Mouse (Mus musculus): ENCODE measurements around the gene Afap1. TPM values are rescaled to one million over a fixed set of nuclear protein-coding genes. Genes with fewer than 3 reads are reported as not detected.

Afap1 gene
- polyA plus RNA-seq, 1 experiment: 19.8 TPM

DNA sequence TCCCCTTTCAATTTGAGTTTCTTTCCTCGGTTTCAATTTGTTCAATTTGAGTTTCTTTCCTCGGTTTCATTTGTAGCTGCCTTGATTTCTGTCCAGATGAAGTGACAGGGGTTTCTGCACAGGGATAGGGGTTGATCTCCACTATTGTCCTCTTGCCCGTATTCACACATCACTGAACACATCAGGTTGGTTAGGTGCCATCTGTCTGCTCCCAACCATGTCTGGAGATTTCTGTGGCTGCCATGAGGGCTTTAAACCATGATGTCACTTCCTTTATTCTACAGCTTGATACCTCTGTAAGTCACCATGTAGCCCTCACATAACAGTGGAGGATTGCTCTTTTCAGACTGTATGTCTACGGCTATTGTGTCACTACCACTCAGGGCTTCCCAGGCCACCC, 4.0 kb downstream of the Afap1 start:
- DNase-seq (ENCODE audit: low read depth): no peak

DNA sequence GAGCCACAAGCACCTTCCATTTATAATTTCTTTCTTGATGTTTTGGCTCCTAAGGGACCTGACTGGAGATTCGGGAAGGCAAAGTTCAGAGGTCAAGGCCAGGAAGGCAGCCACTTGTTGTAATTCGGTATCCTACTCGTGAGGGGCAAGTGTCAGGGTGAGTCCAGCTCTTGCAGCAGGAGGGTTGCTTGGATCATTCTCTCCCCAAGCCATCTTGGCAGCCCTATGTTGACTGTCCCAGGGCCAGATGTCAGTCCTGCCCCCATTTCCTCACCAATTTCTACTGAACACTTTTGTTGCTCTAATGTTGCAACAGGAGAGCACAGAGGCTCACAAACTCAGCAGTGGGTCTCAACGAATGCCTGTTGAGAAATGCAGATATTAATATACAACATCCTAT, 5.0 kb downstream of the Afap1 start:
- DNase-seq (ENCODE audit: low read depth): no peak

DNA sequence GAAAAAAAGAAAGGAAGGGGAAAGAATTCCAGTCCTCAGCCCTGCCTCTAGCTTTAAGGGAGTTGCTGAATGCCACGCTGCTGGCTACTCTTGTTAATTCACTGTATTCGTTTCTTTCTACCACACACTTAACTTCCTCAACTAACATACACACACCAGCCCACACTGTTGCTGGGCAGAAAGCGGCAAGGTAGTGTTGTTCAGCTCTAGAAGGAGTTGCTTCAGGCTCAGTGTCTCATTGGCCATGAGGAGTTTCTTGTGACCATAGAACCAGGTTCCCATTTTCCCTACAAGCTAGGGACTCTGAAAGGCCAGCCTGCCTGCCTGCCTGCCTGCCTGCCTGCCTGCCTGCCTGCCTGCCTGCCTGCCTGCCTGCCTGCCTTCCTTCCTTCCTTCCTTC, 5.9 kb downstream of the Afap1 start:
- no peak for DNase-seq (ENCODE audit: low read depth)

DNA sequence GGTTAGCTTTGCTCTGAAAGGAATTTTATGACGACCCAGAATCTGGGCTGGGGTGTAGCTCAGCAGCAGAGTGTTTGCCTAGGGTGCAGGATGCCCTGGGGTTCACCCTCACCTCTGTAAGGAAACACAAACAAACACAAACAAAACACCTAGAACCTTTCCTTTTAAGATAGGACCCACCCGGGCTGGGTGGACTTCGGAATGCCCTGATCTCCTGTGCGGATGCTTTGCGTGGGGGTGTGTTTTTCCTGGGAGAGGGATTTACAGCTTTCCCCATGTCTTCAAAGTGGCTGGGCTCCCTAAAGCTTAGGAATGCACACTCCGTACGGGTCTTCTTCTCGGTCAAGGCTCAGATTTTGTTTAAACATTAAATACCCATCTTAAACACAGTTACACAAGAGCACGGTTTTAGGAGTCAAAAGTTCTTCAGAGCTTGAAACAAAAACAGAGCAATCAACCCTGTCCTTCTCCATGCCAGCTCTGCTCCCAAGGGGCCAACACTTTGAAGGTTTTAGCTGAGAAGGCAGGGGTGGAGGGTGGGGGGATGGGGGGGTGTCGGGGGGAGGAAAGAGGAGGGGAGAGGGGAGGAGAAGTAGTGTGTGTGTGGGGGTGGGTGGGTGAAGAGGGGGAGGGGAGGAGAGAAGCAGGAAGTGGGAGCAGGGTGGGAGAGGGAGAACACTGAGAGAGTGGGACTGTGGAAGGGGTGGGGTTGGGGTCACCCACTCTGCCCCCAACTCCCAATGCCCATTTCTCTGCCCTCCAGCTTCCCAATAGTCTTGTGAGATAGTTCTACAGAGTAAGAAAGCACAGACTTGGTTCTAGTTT, 7.5 kb downstream of the Afap1 start:
- no peak for DNase-seq (ENCODE audit: low read depth)

DNA sequence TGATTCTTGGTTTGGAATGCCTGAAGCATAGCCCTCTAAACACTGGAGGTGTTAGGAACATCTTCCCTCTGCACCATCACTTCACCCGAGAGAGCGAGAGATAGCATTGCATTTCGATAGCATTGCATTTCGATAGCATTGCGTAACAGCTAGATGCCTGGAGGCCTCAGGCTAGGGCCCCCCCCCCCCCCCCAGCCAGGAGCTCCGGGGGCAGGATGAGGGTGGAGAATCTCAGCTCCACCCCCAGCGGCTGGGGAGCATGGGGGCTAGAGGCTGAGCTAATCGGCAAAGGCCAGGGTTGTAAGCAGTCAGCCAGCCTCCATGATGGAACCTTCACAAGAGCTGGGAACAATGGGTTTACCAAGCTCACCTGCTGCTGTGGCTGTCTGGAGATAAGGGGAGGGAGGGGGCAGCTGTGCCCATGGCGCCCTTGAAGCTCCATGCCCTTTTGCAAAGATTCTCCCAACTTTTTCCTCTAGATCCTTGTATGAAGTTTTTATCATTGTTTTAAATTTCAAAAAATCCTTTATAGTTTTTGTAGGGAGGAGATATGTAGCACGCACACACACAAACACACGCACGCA, 8.2 kb downstream of the Afap1 start:
- DNase-seq (ENCODE audit: low read depth): no peak

GRCm38 (mm10) chr5:35903456-35903855, 10.3 kb downstream of the Afap1 start:
- DNase-seq (ENCODE audit: low read depth): no peak

GRCm38 (mm10) chr5:35905283-35905682, 12.2 kb downstream of the Afap1 start:
- no peak for DNase-seq (ENCODE audit: low read depth)

GRCm38 (mm10) chr5:35907090-35907489, 14.0 kb downstream of the Afap1 start:
- DNase-seq (ENCODE audit: low read depth): no peak

- DNase-seq (ENCODE audit: low read depth): no peak
Observed at GRCm38 (mm10) chr5:35907633-35908426, 14.7 kb downstream of the Afap1 start.

- DNase-seq (ENCODE audit: low read depth): peak; percentile 86
Observed at GRCm38 (mm10) chr5:35908626-35909443, 15.7 kb downstream of the Afap1 start.

DNA sequence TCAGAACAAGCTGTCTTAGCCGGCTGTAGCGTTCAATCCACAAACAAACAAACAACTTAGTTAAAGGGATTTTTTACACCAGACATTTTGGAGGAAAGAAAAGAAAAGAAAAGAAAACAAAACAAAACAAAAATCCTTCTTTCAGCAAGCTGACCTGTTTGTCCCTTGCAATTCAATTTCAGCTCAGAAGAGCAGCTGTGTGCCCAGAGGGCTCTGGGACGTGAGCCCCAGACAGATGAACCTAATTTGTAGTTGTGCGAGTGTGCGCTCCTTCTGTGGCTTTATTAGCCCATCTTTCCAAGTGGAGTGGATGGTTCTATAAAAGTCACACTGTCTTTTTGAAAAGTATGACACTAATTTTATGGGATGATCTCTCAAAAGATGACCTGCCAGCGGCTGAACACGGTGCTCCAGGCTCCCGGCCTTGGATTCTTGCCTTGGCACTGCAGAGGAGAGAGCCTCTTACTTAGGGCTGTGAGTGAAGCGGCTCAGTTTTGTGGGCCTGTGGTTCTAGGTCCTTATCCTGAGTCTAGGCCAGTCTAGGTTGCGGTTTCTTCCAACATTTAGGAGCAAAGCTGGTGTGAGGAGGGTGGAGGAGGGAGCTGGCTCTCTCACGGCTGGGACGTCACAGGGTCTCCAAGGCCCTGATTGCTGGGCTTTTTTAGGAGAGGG, 22.6 kb downstream of the Afap1 start:
- DNase-seq (ENCODE audit: low read depth): no peak

GRCm38 (mm10) chr5:35916666-35917065, 23.5 kb downstream of the Afap1 start:
- no peak for DNase-seq (ENCODE audit: low read depth)

DNA sequence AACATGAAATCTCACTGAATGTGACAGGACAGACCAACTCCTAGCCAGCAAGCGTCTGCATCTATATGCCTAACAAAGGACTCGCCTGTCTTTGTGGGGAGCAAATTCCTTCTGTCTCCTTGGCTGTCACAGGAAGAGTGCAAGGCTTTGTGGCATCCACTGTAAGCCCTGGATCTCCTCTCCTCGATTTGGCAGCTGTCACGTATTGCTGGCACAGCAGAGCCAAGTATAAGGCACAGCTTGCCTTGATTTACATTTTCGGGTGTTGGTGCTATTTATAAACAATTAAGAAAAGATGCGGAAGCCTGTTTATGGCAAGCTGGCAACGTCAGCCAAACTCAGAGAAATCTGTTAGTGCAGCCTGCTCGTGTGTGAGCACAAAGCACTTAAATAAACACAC, 25.3 kb downstream of the Afap1 start:
- DNase-seq (ENCODE audit: low read depth): no peak

DNA sequence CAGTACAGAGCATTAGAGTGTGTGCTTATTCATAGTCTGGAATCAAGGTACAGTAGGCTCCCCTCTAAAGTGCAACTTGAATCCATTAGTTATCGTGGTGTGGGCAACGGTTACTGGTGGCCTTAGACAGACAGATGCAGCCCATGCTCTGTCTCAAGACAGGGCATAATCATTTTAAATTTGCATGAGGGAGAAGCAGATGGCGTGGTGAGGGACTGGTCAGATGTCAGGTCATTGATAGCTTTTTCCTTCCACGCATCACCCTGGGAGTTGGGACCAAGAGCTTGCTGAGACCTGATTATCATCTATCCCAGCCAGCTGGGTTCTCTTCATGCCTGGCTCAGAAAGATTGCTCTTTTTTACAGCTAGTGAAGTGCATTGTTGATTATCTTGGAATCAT, 27.0 kb downstream of the Afap1 start:
- DNase-seq (ENCODE audit: low read depth): no peak

DNA sequence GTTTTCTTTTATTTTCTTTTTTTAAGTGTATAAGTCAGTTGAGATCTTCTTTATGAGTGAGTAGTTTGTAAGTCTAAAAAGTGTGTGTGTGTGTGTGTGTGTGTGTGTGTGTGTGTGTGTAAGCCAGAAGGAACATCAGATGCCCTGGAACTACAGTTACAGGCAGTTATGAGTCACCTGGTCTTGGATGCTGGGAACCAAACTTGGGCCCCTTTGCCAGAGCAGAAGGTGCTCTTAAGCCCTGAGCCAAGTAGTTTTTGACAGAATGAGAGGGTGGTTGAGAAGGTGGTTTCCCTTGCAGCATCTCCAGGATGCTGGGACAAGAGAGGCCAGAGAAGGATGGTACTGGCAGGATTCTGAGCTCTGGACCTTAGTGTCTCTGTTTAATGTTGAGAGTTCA, 27.4 kb downstream of the Afap1 start:
- no peak for DNase-seq (ENCODE audit: low read depth)

DNA sequence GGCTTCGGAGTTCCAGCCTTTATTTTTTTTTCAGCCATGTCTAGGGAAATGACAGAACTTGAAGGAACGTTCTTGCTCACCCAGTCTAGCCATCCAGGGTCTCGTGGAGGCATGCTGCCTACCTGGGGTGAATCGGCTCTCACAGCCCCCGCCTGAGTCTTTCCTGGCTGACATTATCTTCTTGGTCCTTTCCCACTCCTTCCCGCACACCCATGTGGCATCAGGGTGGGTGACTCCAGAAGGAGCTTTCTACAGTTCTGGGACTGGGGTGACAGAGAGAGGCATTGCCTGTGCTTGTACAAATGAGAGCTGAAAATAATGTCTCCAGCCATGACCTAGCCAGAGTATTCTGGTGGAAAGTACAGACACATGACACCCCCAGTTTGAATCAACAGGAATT, 28.0 kb downstream of the Afap1 start:
- DNase-seq (ENCODE audit: low read depth): no peak

GRCm38 (mm10) chr5:35921595-35922254, 28.6 kb downstream of the Afap1 start:
- DNase-seq (ENCODE audit: low read depth): no peak

- DNase-seq (ENCODE audit: low read depth): no peak
Observed at GRCm38 (mm10) chr5:35923448-35923847, 30.3 kb downstream of the Afap1 start.

DNA sequence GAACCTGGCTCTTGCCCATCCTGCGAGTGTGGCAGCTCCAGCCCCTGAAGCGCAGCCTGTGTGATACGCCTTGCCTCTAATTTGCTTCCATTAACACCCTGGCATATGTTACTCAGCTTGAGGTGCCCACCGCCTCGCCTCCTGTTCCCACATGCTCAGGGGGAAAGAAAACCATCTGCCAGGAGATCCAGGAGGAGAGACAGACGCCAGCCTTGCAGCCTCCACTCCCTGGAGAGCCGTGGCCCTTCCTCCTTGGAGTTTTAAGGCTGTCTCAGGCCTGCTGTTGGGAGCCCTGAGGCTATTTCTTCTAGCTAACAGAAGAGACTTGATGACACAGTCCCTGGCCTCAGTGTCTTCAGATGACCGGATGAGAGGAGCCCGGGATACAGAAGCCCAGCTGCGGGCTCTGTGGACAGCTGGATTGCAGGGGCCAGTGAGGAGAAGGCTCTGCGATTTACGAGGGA, 32.1 kb downstream of the Afap1 start:
- no peak for DNase-seq (ENCODE audit: low read depth)

- DNase-seq (ENCODE audit: low read depth): no peak
Observed at GRCm38 (mm10) chr5:35926511-35926910, 33.4 kb downstream of the Afap1 start.

DNA sequence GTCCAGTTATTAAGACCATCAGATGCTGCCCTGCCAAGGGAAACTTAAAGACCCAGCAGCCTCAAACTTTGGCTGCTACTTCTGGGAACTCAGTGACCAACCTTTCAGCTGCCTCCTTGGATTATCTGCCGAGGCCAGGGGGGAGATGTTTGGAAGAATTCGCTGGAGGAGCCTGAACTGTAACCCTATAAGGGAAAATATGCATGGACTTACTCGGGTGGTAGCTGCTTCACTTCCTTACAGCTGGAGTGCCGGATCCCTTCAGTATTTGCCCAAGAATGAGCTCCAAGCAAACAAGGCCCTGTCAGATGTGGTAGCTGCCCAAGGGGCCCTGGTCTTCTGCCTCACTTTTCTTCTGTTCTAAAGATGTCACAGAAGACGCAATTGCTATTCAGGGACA, 38.2 kb downstream of the Afap1 start:
- DNase-seq (ENCODE audit: low read depth): no peak

Measured in gonadal fat pad, adult 2 months (tissue).